Mouse (Mus musculus): ENCODE data around the gene Crybb1. TPM values are rescaled to one million over a fixed set of nuclear protein-coding genes. Genes with fewer than 3 reads are reported as not detected.

The Crybb1 gene
- polyA plus RNA-seq, 1 experiment from 2014 or later = 0.83 TPM

GRCm38 (mm10) chr5:112241849-112242248, 13.8 kb upstream of the Crybb1 start:
- H3K4me3 ChIP-seq (ENCODE audit: low read length) = no peak overlapping the region
- H3K27me3 ChIP-seq (ENCODE audit: control insufficient read depth, insufficient read depth, low read length) = peaks cover 12% of the 10 kb centered on the region; the same call in 1 of the 2 replicates
- ATAC-seq (ENCODE audit: low FRiP score, low TSS enrichment) = no peak
- 61% methylated on average over 2 of the region's 2 CpGs for WGBS
- H3K9me3 ChIP-seq (ENCODE audit: control insufficient read depth, low read length) = no peaks in the 10 kb centered on the region
- no peaks in the 10 kb centered on the region for H3K36me3 ChIP-seq (ENCODE audit: control insufficient read depth, insufficient read depth, low read length)
- no peak overlapping the region for H3K9ac ChIP-seq (ENCODE audit: low read depth, low read length)
- peaks cover 3% of the 10 kb centered on the region; the same call in 1 of the 2 replicates for H3K4me1 ChIP-seq (ENCODE audit: control insufficient read depth, insufficient read depth, low read length)
- no peak overlapping the region for H3K4me2 ChIP-seq (replicated peaks; ENCODE audit: low read depth, low read length)
- H3K27ac ChIP-seq (ENCODE audit: low read depth, low read length) = no peak overlapping the region

DNA sequence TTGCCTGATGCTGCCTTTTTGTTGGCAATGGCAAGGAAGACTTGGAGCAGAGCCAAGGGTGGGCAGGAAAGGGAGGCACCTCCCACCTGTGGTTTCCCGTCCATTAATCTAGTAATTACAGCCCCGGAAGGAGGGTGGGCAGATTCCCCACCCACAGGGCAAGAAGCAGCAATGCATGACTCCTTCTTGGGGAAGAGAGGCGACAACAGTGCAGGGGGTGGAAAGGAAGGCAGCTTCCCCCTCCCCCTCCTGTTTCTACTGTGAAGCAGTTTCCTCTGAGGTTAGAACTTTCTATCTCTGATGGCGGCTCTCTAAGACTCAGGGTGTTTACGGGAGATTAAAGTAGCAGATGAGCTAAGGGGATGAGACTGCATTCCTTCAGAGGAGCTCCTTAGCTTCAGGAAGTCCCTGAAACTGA, 13.2 kb upstream of the Crybb1 start:
- Histone ChIP-seq H3K9me3 (ENCODE audit: control insufficient read depth, low read length) (no peaks in the 10 kb centered on the region), H3K4me3 (ENCODE audit: low read length) (no peak overlapping the region), H3K27ac (ENCODE audit: low read depth, low read length) (peak overlapping the region; percentile 53; the same call in 1 of the 2 replicates), H3K4me2 (replicated peaks; ENCODE audit: low read depth, low read length) (no peak overlapping the region), H3K36me3 (ENCODE audit: control insufficient read depth, insufficient read depth, low read length) (no peaks in the 10 kb centered on the region), H3K4me1 (ENCODE audit: control insufficient read depth, insufficient read depth, low read length) (peaks cover 3% of the 10 kb centered on the region; the same call in 1 of the 2 replicates), H3K9ac (ENCODE audit: low read depth, low read length) (no peak overlapping the region), H3K27me3 (ENCODE audit: control insufficient read depth, insufficient read depth, low read length) (peaks cover 8% of the 10 kb centered on the region; the same call in 1 of the 2 replicates)
- ATAC-seq (ENCODE audit: low FRiP score, low TSS enrichment) = peak; percentile 51; the same call in 1 of the 2 replicates
- WGBS = 40% methylated on average over 5 of the region's 5 CpGs

DNA sequence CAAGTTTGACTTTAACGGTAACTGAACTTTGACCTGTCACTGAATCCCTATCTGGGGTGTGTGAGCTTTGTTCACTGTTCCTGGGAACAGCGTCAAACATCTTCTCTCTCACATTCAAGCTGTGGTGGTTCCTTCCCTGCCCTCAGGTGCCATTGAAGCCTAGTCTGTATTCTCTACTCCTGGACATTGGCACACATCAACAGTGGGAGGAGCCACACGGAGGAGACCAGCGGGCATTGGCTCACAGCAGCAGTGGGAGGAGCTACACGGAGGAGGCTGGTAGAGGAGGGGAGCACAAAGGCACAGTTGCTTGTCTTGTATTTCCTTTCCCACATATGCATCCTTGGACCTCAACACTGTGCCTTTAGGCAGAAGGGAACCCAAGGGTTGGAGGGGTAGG, 12.6 kb upstream of the Crybb1 start:
- peak overlapping the region; percentile 53; the same call in 1 of the 2 replicates for H3K27ac ChIP-seq (ENCODE audit: low read depth, low read length)
- no peaks in the 10 kb centered on the region for H3K36me3 ChIP-seq (ENCODE audit: control insufficient read depth, insufficient read depth, low read length)
- ATAC-seq (ENCODE audit: low FRiP score, low TSS enrichment) = no peak
- H3K9ac ChIP-seq (ENCODE audit: low read depth, low read length) = no peak overlapping the region
- H3K4me2 ChIP-seq (replicated peaks; ENCODE audit: low read depth, low read length) = no peak overlapping the region
- no peak overlapping the region for H3K4me3 ChIP-seq (ENCODE audit: low read length)
- 44% methylated on average over 5 of the region's 5 CpGs for WGBS
- peaks cover 5% of the 10 kb centered on the region; the same call in 1 of the 2 replicates for H3K27me3 ChIP-seq (ENCODE audit: control insufficient read depth, insufficient read depth, low read length)
- H3K4me1 ChIP-seq (ENCODE audit: control insufficient read depth, insufficient read depth, low read length) = no peaks in the 10 kb centered on the region; the same call in 1 of the 2 replicates
- no peaks in the 10 kb centered on the region for H3K9me3 ChIP-seq (ENCODE audit: control insufficient read depth, low read length)

DNA sequence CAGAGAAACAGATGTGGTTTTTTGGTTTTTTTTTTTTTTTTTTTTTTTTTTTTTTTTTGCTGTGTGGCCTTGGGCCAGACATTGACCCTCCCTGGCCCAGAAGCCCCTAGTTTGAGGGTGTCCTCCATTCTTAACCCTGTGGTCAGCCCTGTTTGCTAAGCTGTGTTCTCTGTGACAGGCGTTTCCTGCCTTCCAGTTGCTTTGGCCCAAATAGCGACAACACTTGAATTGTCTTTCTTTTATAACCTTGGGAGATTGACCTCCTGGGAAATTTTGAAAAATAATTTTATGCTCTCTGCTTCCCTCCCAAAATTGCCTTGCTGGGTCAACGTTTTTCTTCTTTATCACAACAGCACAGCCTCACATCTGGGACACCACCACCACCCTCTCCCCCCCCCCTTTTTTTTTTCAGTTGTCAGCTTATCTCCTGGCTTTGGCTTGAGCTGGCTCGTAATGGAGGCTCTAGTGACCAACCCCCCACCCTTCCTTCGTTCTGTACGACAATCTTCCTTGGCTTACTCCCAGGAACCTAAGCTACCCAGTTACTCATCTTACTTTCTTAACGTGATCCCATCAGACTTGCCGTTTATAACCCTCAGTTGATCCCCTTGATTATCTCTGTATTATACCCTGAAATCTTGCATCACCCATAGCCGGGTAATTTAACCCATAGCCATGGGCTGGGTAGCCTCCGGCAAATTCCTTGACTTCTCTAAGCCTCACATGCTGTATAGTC, 11.9 kb upstream of the Crybb1 start:
- Histone ChIP-seq H3K9ac (ENCODE audit: low read depth, low read length) (no peak overlapping the region), H3K27me3 (ENCODE audit: control insufficient read depth, insufficient read depth, low read length) (peaks cover 4% of the 10 kb centered on the region; the same call in 1 of the 2 replicates), H3K27ac (ENCODE audit: low read depth, low read length) (no peak overlapping the region), H3K9me3 (ENCODE audit: control insufficient read depth, low read length) (no peaks in the 10 kb centered on the region), H3K4me2 (replicated peaks; ENCODE audit: low read depth, low read length) (no peak overlapping the region), H3K36me3 (ENCODE audit: control insufficient read depth, insufficient read depth, low read length) (no peaks in the 10 kb centered on the region), H3K4me1 (ENCODE audit: control insufficient read depth, insufficient read depth, low read length) (no peaks in the 10 kb centered on the region; the same call in 1 of the 2 replicates), H3K4me3 (ENCODE audit: low read length) (no peak overlapping the region)
- no peak for ATAC-seq (ENCODE audit: low FRiP score, low TSS enrichment)
- 61% methylated on average over 10 of the region's 10 CpGs for WGBS

GRCm38 (mm10) chr5:112244275-112244562, 11.4 kb upstream of the Crybb1 start:
- H3K9ac ChIP-seq (ENCODE audit: low read depth, low read length) = no peak overlapping the region
- ATAC-seq (ENCODE audit: low FRiP score, low TSS enrichment) = no peak
- H3K4me1 ChIP-seq (ENCODE audit: control insufficient read depth, insufficient read depth, low read length) = no peaks in the 10 kb centered on the region; the same call in 1 of the 2 replicates
- no peak overlapping the region for H3K4me2 ChIP-seq (replicated peaks; ENCODE audit: low read depth, low read length)
- no peak overlapping the region for H3K4me3 ChIP-seq (ENCODE audit: low read length)
- WGBS = 93% methylated on average over 1 of the region's 1 CpGs
- peaks cover 3% of the 10 kb centered on the region; the same call in 1 of the 2 replicates for H3K27me3 ChIP-seq (ENCODE audit: control insufficient read depth, insufficient read depth, low read length)
- no peaks in the 10 kb centered on the region for H3K36me3 ChIP-seq (ENCODE audit: control insufficient read depth, insufficient read depth, low read length)
- H3K9me3 ChIP-seq (ENCODE audit: control insufficient read depth, low read length) = no peaks in the 10 kb centered on the region
- H3K27ac ChIP-seq (ENCODE audit: low read depth, low read length) = no peak overlapping the region

DNA sequence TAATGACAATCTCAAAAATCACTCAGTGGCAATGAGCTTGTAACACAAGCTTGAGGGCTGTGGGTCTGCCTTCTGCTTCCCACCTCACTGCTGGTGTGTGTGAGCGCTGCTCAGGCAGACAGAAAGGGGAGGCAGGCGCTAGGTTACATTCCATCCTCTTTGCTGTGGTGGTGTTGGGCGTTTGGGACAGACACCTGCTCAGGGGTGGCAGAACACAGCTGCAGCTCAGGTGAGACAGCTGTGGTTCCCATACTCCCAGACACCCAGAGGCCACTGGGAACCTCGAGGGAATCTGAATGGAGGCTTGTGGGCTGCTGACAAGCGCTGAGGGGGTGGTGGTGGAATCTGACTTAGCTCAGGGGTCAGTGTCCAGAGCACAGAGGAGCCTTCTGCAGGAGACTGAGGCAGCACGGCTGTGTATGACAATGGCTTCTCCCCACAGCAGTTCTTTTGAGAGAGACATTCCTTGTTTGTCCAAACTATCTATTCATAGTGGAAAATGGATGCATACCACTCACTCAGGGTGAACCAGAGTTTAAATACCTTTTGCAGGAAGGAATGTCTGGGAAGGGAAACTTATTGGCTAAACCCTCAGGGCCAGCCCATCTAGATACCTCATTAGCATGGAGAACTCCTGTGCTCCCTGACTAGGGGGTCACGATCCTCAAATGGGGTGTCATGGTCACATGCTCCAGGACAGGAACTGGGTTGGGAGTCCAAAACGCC, 10.6 kb upstream of the Crybb1 start:
- no peak overlapping the region for H3K9ac ChIP-seq (ENCODE audit: low read depth, low read length)
- no peaks in the 10 kb centered on the region; the same call in 1 of the 2 replicates for H3K4me1 ChIP-seq (ENCODE audit: control insufficient read depth, insufficient read depth, low read length)
- no peak overlapping the region for H3K27ac ChIP-seq (ENCODE audit: low read depth, low read length)
- H3K9me3 ChIP-seq (ENCODE audit: control insufficient read depth, low read length) = no peaks in the 10 kb centered on the region
- no peak overlapping the region for H3K4me2 ChIP-seq (replicated peaks; ENCODE audit: low read depth, low read length)
- ATAC-seq (ENCODE audit: low FRiP score, low TSS enrichment) = no peak
- H3K27me3 ChIP-seq (ENCODE audit: control insufficient read depth, insufficient read depth, low read length) = no peaks in the 10 kb centered on the region
- H3K36me3 ChIP-seq (ENCODE audit: control insufficient read depth, insufficient read depth, low read length) = no peaks in the 10 kb centered on the region
- H3K4me3 ChIP-seq (ENCODE audit: low read length) = no peak overlapping the region
- 46% methylated on average over 8 of the region's 8 CpGs for WGBS

- ATAC-seq (ENCODE audit: low FRiP score, low TSS enrichment) = no peak
- H3K4me3 ChIP-seq (ENCODE audit: low read length) = no peak overlapping the region
- no peak overlapping the region for H3K9ac ChIP-seq (ENCODE audit: low read depth, low read length)
- no peak overlapping the region for H3K27ac ChIP-seq (ENCODE audit: low read depth, low read length)
- no peaks in the 10 kb centered on the region for H3K27me3 ChIP-seq (ENCODE audit: control insufficient read depth, insufficient read depth, low read length)
- H3K4me1 ChIP-seq (ENCODE audit: control insufficient read depth, insufficient read depth, low read length) = no peaks in the 10 kb centered on the region; the same call in 1 of the 2 replicates
- no peaks in the 10 kb centered on the region for H3K36me3 ChIP-seq (ENCODE audit: control insufficient read depth, insufficient read depth, low read length)
- H3K9me3 ChIP-seq (ENCODE audit: control insufficient read depth, low read length) = no peaks in the 10 kb centered on the region
- WGBS = 49% methylated on average over 8 of the region's 8 CpGs
- no peak overlapping the region for H3K4me2 ChIP-seq (replicated peaks; ENCODE audit: low read depth, low read length)
Observed at GRCm38 (mm10) chr5:112247399-112247798, 8.2 kb upstream of the Crybb1 start.

GRCm38 (mm10) chr5:112249106-112249505, 6.5 kb upstream of the Crybb1 start:
- Histone ChIP-seq H3K4me3 (ENCODE audit: low read length) (no peak overlapping the region), H3K27me3 (ENCODE audit: control insufficient read depth, insufficient read depth, low read length) (no peaks in the 10 kb centered on the region), H3K9ac (ENCODE audit: low read depth, low read length) (no peak overlapping the region), H3K27ac (ENCODE audit: low read depth, low read length) (no peak overlapping the region), H3K9me3 (ENCODE audit: control insufficient read depth, low read length) (no peaks in the 10 kb centered on the region), H3K4me1 (ENCODE audit: control insufficient read depth, insufficient read depth, low read length) (0 out of 2 replicates have a peak, but pooled peaks cover under 1% of the 10 kb centered on the region), H3K36me3 (ENCODE audit: control insufficient read depth, insufficient read depth, low read length) (no peaks in the 10 kb centered on the region), H3K4me2 (replicated peaks; ENCODE audit: low read depth, low read length) (no peak overlapping the region)
- 78% methylated on average over 11 of the region's 11 CpGs for WGBS
- ATAC-seq (ENCODE audit: low FRiP score, low TSS enrichment) = no peak

GRCm38 (mm10) chr5:112252400-112252799, 3.2 kb upstream of the Crybb1 start, which contains the start of gene Cryba4:
Gene Cryba4, minus strand, starts transcription at chr5:112252518.
- H3K36me3 ChIP-seq (ENCODE audit: control insufficient read depth, insufficient read depth, low read length) = no peaks in the 10 kb centered on the region
- WGBS = 70% methylated on average over 2 of the region's 2 CpGs
- no peak within 1 kb of the TSS for H3K9ac ChIP-seq (ENCODE audit: low read depth, low read length)
- no peaks in the 10 kb centered on the region for H3K27me3 ChIP-seq (ENCODE audit: control insufficient read depth, insufficient read depth, low read length)
- no peak within 1 kb of the TSS for H3K27ac ChIP-seq (ENCODE audit: low read depth, low read length)
- no peaks in the 10 kb centered on the region for H3K9me3 ChIP-seq (ENCODE audit: control insufficient read depth, low read length)
- H3K4me2 ChIP-seq (replicated peaks; ENCODE audit: low read depth, low read length) = no peak within 1 kb of the TSS
- H3K4me1 ChIP-seq (ENCODE audit: control insufficient read depth, insufficient read depth, low read length) = peaks cover 14% of the 10 kb centered on the region; the same call in 1 of the 2 replicates
- no peak within 1 kb of the TSS for H3K4me3 ChIP-seq (ENCODE audit: low read length)
- ATAC-seq (ENCODE audit: low FRiP score, low TSS enrichment) = no peak
